Mouse (Mus musculus): ENCODE results near the gene Cep250. TPM values are rescaled to one million over a fixed set of nuclear protein-coding genes. Genes with fewer than 3 reads are reported as not detected.

Gene Cep250
- polyA plus RNA-seq, 1 experiment, result 13.0 TPM

DNA sequence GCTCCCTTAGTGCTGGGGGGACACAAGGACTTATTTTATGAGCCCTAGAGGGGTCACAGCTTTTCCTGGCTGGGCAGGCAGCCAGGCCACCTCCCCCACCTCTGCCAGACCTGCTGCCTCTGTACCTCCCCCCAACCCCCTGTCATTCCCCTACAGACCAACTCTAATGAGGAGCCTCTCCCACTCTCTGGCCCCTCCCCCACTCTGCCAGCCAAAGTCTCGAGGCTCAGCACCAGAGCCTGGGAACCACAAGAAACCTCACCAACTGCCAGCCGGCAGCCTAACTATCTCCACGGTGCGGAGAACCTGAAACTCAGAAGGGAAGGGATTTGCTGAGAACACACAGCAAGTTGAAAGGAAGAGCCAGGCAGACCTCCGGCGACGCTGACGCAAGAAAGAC is 12.8 kb upstream of the Cep250 start:
- H3K4me2 ChIP-seq (ENCODE audit: low read depth), result no peak overlapping the region
- no peaks in the 10 kb centered on the region for H3K36me3 ChIP-seq (ENCODE audit: control insufficient read depth, insufficient read depth)
- H3K79me2 ChIP-seq (ENCODE audit: control insufficient read depth, insufficient read depth), result no peaks in the 10 kb centered on the region
- TF ChIP-seq MYOG (IDR thresholded peaks at IDR 0.05; ENCODE audit: control insufficient read depth in 1 of 3, insufficient read depth in 1 of 3, insufficient read length in 2 of 3, low read depth in 2 of 3) (no peak), POLR2A (IDR thresholded peaks at IDR 0.05; ENCODE audit: insufficient read length, low read depth) (no peak), MAX (IDR thresholded peaks at IDR 0.05; ENCODE audit: low read depth) (no peak), E2F4 (IDR thresholded peaks at IDR 0.05; ENCODE audit: insufficient read depth) (no peak), CEBPB (IDR thresholded peaks at IDR 0.05; ENCODE audit: insufficient read depth, poor library complexity, severe bottlenecking) (no peak), POLR2AphosphoS2 (IDR thresholded peaks at IDR 0.05; ENCODE audit: insufficient read length, low read depth) (no peak), MYOD1 (IDR thresholded peaks at IDR 0.05; ENCODE audit: control insufficient read depth in 1 of 3, insufficient read length in 2 of 3, low read depth in 2 of 3) (no peak), TCF3 (IDR thresholded peaks at IDR 0.05; ENCODE audit: insufficient read length, low read depth) (no peak), TCF12 (IDR thresholded peaks at IDR 0.05; ENCODE audit: insufficient read depth, poor library complexity, severe bottlenecking) (no peak), USF1 (IDR thresholded peaks at IDR 0.05; ENCODE audit: low read depth) (no peak), REST (IDR thresholded peaks at IDR 0.05; ENCODE audit: insufficient read depth, insufficient read length) (no peak), SRF (IDR thresholded peaks at IDR 0.05; ENCODE audit: control insufficient read depth, insufficient read length, low read depth) (no peak)
- H3K4me3 ChIP-seq, result no peak overlapping the region
- H3ac ChIP-seq (ENCODE audit: control insufficient read depth, insufficient read length), result no peak overlapping the region
- H3K27me3 ChIP-seq (ENCODE audit: control insufficient read depth, insufficient read depth, insufficient read length), result no peaks in the 10 kb centered on the region

DNA sequence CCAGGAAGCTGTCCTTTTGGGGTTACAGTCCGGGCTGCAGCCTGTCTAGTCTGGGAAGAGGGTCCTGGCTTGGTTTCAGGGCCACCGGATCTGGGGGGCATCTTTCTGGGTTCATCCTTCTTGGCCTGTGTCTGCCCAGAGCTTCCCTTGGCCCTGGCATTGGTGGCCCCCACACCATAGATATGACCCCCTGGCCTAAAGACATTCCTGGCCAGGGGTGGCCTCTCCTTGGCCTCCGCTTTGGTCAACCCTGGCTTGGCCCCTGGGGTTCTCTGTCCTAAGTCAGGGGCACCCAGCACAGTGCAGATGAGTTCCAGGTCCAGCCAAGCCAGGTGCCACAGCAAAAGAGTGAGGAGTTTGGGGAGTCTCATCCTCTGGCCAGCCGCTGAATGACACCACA is 11.6 kb upstream of the Cep250 start:
- Histone ChIP-seq H3K79me2 (ENCODE audit: control insufficient read depth, insufficient read depth) (no peaks in the 10 kb centered on the region), H3K36me3 (ENCODE audit: control insufficient read depth, insufficient read depth) (no peaks in the 10 kb centered on the region), H3K27me3 (ENCODE audit: control insufficient read depth, insufficient read depth, insufficient read length) (no peaks in the 10 kb centered on the region), H3K4me3 (no peak overlapping the region), H3ac (ENCODE audit: control insufficient read depth, insufficient read length) (no peak overlapping the region), H3K4me2 (ENCODE audit: low read depth) (no peak overlapping the region)
- TF ChIP-seq MYOD1 (IDR thresholded peaks at IDR 0.05; ENCODE audit: control insufficient read depth in 1 of 3, insufficient read length in 2 of 3, low read depth in 2 of 3) (no peak), REST (IDR thresholded peaks at IDR 0.05; ENCODE audit: insufficient read depth, insufficient read length) (no peak), E2F4 (IDR thresholded peaks at IDR 0.05; ENCODE audit: insufficient read depth) (no peak)

DNA sequence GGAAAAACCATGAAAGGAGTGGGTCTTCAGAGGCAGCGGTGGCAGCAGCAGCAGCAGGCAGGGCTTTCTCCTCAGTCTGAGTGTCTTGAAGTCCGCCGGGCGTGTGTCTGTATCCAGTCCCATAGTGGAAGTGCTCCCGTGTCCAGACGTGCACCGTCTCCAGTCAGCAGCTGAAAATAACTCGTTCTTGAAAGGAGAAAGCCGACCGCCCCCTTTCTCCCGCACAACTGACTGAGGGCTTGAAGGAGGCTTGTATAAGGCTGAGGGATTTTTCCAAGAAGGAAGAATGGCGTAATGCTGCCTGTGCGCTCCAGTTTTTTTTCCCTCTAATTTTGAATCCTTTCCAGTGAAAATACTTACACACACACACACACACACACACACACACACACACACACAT is 11.1 kb upstream of the Cep250 start, which contains the start of gene Gdf5:
Gene Gdf5 (minus strand): TSS at position 244 of the 400 bp plus-strand sequence.
- no peak for TF ChIP-seq CEBPB (IDR thresholded peaks at IDR 0.05; ENCODE audit: insufficient read depth, poor library complexity, severe bottlenecking)
- TF ChIP-seq POLR2AphosphoS2 (IDR thresholded peaks at IDR 0.05; ENCODE audit: insufficient read length, low read depth), result no peak
- TF ChIP-seq E2F4 (IDR thresholded peaks at IDR 0.05; ENCODE audit: insufficient read depth), result no peak
- no peak for TF ChIP-seq MYOD1 (IDR thresholded peaks at IDR 0.05; ENCODE audit: control insufficient read depth in 1 of 3, insufficient read length in 2 of 3, low read depth in 2 of 3)
- no peak for TF ChIP-seq MYOG (IDR thresholded peaks at IDR 0.05; ENCODE audit: control insufficient read depth in 1 of 3, insufficient read depth in 1 of 3, insufficient read length in 2 of 3, low read depth in 2 of 3)
- no peak for TF ChIP-seq TCF3 (IDR thresholded peaks at IDR 0.05; ENCODE audit: insufficient read length, low read depth)
- no peak for TF ChIP-seq REST (IDR thresholded peaks at IDR 0.05; ENCODE audit: insufficient read depth, insufficient read length)
- TF ChIP-seq POLR2A (IDR thresholded peaks at IDR 0.05; ENCODE audit: insufficient read length, low read depth), result no peak
- TF ChIP-seq TCF12 (IDR thresholded peaks at IDR 0.05; ENCODE audit: insufficient read depth, poor library complexity, severe bottlenecking), result no peak
- TF ChIP-seq SRF (IDR thresholded peaks at IDR 0.05; ENCODE audit: control insufficient read depth, insufficient read length, low read depth), result no peak
- TF ChIP-seq MAX (IDR thresholded peaks at IDR 0.05; ENCODE audit: low read depth), result no peak
- no peak for TF ChIP-seq USF1 (IDR thresholded peaks at IDR 0.05; ENCODE audit: low read depth)
- H3K4me2 ChIP-seq (ENCODE audit: low read depth), result no peak within 1 kb of the TSS
- H3K27me3 ChIP-seq (ENCODE audit: control insufficient read depth, insufficient read depth, insufficient read length), result no peaks in the 10 kb centered on the region
- no peak within 1 kb of the TSS for H3ac ChIP-seq (ENCODE audit: control insufficient read depth, insufficient read length)
- H3K79me2 ChIP-seq (ENCODE audit: control insufficient read depth, insufficient read depth), result no peaks in the 10 kb centered on the region
- no peaks in the 10 kb centered on the region for H3K36me3 ChIP-seq (ENCODE audit: control insufficient read depth, insufficient read depth)
- no peak within 1 kb of the TSS for H3K4me3 ChIP-seq

DNA sequence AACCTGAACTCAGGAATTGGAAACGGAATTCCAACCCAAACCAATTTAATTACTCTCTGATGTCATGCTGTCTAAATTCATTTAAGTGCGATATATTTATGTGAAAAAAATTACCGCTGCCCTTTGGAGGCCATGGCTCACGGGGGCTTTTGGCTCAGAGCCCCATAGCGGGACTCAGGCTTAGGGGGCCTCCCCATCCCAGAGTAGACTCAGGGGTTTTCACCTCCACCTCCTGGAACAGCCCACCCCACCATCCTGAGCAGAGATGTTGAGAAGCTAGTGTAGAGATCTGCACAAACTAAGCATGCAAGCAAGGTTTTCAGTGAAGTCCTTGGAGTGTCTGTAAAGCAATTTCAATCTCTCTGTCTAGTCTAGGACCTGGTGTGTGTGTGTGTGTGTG is 10.7 kb upstream of the Cep250 start:
- Histone ChIP-seq H3K36me3 (ENCODE audit: control insufficient read depth, insufficient read depth) (no peaks in the 10 kb centered on the region), H3K4me2 (ENCODE audit: low read depth) (no peak overlapping the region), H3K4me3 (no peak overlapping the region), H3K79me2 (ENCODE audit: control insufficient read depth, insufficient read depth) (no peaks in the 10 kb centered on the region), H3ac (ENCODE audit: control insufficient read depth, insufficient read length) (no peak overlapping the region), H3K27me3 (ENCODE audit: control insufficient read depth, insufficient read depth, insufficient read length) (no peaks in the 10 kb centered on the region)
- no peak for TF ChIP-seq POLR2AphosphoS2 (IDR thresholded peaks at IDR 0.05; ENCODE audit: insufficient read length, low read depth)
- TF ChIP-seq TCF3 (IDR thresholded peaks at IDR 0.05; ENCODE audit: insufficient read length, low read depth), result no peak

DNA sequence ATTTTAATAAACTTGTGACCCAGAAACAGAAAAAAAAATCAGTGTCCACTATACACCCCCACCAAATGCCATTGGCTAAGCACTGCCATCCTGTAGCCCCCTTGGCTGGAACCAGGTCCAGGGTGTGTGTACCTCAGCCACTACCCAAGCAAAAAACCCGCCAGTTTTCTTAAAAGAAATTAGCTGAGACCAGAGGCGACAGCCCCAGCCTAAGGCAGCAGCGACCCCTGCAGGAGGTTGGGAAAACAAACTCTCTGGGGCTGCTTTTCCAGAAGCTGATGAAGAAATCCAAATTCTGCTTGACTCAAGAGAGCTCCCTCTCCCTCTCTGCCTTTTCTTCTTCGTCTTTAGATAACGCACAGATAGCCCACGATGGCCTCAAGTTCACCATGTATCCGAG is 10.2 kb upstream of the Cep250 start:
- Histone ChIP-seq H3K4me2 (ENCODE audit: low read depth) (no peak overlapping the region), H3K27me3 (ENCODE audit: control insufficient read depth, insufficient read depth, insufficient read length) (no peaks in the 10 kb centered on the region), H3ac (ENCODE audit: control insufficient read depth, insufficient read length) (no peak overlapping the region), H3K79me2 (ENCODE audit: control insufficient read depth, insufficient read depth) (no peaks in the 10 kb centered on the region), H3K36me3 (ENCODE audit: control insufficient read depth, insufficient read depth) (no peaks in the 10 kb centered on the region), H3K4me3 (no peak overlapping the region)
- no peak for TF ChIP-seq MAX (IDR thresholded peaks at IDR 0.05; ENCODE audit: low read depth)
- no peak for TF ChIP-seq TCF12 (IDR thresholded peaks at IDR 0.05; ENCODE audit: insufficient read depth, poor library complexity, severe bottlenecking)
- TF ChIP-seq CEBPB (IDR thresholded peaks at IDR 0.05; ENCODE audit: insufficient read depth, poor library complexity, severe bottlenecking), result no peak
- no peak for TF ChIP-seq SRF (IDR thresholded peaks at IDR 0.05; ENCODE audit: control insufficient read depth, insufficient read length, low read depth)
- no peak for TF ChIP-seq E2F4 (IDR thresholded peaks at IDR 0.05; ENCODE audit: insufficient read depth)
- no peak for TF ChIP-seq POLR2AphosphoS2 (IDR thresholded peaks at IDR 0.05; ENCODE audit: insufficient read length, low read depth)
- TF ChIP-seq TCF3 (IDR thresholded peaks at IDR 0.05; ENCODE audit: insufficient read length, low read depth), result no peak
- no peak for TF ChIP-seq MYOD1 (IDR thresholded peaks at IDR 0.05; ENCODE audit: control insufficient read depth in 1 of 3, insufficient read length in 2 of 3, low read depth in 2 of 3)
- no peak for TF ChIP-seq USF1 (IDR thresholded peaks at IDR 0.05; ENCODE audit: low read depth)
- TF ChIP-seq MYOG (IDR thresholded peaks at IDR 0.05; ENCODE audit: control insufficient read depth in 1 of 3, insufficient read depth in 1 of 3, insufficient read length in 2 of 3, low read depth in 2 of 3), result no peak
- TF ChIP-seq REST (IDR thresholded peaks at IDR 0.05; ENCODE audit: insufficient read depth, insufficient read length), result no peak
- TF ChIP-seq POLR2A (IDR thresholded peaks at IDR 0.05; ENCODE audit: insufficient read length, low read depth), result no peak
